Mouse (Mus musculus) yolk sac, embryonic 10.5 days (tissue): Measurements from ENCODE around the gene Pik3r5.
A peak's percentile ranks its signal among the peaks of the same experiment; 100 is the strongest.

Experiments
- DNase-seq: peaks from one replicate; pipeline ENCODE4 v3.0.0-alpha.2; 2017; ENCODE audit warnings: low spot score

Pik3r5 gene

DNA sequence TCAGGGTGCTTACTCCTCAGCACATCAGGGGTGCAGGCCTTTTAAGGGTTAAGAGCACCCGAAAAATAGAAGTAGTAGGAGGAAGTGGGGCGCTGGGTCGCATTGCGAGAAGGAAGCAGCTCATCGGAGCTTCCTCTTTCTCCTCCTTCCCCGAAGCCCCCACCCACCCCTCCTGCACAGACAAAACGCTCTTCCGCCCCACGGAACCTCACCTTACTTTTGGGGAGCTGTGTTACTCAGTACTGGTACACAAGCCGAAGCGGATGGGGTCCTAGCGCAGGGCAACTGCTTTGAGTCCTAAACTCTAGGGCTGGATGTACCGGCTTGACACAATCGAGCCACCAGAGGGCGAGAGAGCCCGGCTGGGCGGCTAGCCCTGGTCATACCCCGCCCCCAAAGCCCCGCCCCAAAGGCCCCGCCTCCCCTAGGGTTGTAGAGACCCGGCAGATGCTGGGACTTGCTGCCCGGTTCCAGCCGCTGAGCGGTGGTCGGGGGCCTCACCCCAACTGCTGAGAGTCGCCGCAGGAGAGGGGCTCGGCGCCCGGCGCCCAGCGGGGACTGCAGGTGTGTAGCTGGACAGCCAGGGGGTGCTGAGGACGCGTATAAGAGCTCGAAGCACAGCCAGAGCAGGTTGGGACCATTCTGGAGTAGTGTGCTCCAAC lies at the start of gene Pik3r5:
Gene Pik3r5, plus strand, starts transcription at position 423 of the 662 bp plus-strand sequence.
- peak; percentile 76 for DNase-seq

DNA sequence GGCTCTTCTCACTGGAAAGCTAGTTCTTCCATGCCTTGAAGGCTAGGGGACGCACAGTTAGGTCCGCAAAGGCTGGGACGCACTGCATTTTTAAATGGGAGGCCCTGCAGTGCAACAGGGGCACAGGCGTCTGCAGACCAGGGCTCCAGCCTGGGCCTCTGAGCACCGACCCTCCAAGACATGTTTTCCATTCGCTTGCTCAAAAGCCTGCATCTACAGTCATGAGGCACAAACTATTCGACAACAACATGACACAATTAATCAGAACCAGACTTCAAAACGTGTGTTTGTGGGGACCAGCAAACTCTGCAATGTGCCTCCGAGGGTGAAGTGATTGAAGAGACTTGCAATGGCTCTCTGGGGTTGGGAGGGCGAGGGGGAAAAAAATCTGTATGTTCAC lies 48.4 kb upstream of the Pik3r5 start:
- DNase-seq: no peak

DNA sequence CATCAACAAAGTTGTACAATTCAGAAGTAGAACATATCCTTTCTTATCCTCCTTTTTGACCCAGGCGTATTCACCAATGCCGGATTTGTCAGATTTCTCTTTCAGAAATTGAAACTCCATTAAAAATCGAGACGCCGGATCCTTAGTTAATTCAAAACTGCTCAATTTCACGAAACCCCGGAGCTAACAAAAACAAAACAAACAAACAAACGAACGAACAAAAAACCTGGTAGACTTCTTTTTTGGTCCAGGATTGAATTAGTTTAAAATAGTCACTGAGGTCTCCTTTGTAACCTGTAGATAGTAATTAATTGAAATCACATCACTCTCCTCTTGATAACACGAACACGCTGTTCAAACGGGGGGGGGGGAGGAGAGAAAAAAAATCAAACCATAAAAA lies 47.8 kb upstream of the Pik3r5 start:
- no peak for DNase-seq

DNA sequence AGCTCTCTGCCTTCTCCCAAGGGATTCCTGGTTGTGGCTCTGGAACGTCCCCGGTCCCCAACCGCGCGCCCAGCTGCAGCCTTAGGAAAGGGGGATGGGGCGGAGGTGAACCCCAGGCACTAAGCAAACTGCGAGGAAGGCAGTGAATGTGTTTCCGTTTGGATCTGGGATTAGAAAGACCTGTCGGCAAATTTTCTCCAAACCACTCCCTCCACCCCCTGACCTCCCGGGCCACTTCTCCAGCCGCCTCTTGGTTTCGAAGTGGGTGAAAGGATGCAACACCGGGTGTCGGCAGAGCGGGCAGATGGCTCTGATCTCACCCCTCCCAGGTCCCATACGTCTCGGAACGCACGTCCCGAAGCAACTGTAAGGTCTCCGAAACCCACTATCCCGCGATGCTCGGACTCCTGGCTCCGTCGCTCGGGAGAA lies 47.3 kb upstream of the Pik3r5 start:
- peak; percentile 24 for DNase-seq

DNA sequence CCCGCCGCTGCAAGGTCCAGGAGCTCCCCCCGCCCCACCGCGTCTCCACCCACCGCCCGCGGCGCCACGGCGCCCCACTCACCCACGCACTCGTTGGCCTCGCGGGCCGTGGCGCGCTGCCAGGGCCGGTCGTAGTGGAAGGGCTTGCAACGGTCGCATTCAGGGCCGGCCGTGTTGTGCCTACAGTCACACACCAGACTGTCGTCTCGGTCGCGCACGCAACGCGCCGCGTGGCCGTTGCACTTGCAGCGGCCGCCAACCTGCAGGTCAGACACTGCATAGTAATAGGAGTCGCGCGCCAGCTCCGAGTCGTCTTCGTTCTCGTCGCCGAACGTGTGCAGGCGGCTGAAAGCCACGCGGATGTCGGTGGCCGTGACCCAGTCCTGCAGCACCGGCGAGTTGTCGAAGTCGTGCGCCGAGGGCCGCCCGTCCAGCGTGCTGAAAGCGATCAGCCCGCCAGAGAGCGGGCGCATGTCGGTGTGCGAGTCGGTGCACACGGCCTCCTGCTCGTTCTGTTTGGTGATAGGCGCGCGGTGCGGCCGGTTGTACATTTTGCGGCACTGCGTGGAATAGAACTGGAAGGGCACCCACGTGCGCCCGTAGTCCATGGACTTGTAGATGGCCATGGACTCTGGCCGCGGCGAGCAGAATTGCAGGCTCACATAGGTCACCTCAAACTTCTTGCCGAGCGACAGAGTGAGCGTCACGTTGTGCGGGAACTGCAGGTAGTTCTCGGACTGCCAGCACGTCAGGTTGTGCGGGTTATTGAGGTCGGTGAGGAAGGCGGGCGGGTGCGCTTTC lies 46.7 kb upstream of the Pik3r5 start:
- DNase-seq: peak; percentile 27

DNA sequence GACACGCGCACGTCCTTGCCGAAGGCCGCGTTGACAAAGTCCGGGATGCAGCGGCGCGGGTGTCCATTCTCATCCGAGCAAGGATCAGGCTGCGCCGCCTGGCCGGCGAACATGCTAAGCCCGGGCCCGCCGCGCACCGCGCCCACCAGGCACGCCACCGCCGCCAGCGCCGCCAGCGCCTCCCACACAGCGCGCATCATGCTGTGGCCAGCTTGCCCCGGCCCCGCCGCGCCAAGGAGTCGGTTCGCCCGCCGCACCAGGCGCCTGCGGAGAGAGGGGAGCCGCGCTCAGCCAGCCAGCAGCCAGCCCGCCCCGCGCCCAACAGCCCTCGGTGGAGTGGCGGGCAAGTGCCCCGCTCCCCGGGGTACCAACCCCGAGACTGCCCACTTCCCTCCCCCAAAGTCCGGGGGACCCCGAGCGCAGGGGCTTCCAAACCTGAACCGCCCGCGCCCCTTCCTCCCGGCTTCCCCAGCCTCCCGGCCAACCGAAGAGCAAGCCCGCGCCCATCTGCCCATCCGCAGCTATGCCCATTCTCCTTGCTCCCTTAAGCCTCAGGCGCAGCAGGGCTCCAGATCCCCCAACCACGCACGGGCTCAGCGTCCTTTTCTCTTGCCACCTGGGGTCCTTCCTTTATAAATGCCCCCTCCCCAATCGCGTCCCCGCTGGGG lies 45.9 kb upstream of the Pik3r5 start:
- peak; percentile 29 for DNase-seq

DNA sequence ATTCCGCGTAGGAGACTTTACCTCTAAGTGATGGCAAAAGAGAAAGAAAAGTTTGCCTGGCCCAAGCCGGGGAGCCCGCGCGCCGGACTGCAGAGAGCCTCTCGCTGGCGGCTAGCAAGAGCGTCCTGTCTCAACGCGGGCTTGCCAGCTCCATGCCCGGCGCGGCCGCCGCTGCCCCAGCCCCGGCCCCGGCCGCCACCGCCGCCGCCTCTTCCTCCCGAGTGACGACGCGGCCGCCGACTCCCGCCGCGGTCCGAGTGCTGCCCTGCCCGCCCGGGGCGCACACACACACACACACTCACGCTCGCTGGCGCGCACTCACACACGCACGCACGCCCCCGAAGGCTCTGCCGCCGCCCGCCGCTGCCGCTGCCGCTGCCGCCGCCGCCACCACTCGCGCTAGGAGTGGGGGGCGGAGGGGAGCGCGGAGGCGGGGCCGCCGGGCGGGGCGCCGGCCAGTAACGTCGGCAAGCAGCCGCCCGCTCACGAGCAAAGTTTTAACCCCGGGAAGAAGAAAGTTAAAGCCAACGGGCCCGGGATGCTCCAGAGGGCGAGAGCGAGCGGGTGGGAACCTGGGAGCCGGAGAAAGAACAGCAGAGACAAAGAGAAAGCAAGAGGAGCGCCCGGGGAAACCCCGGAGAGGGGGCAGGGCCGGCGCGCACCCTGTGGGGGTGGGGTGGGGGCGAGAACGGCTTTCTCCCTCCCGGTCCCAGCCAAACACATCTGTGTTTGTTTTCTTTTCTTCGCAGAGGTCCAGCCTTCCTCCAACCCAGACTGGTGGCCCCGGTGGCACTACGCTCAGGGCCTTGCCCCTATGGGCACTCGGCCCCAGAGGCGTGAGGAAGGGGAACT lies 45.1 kb upstream of the Pik3r5 start:
- DNase-seq: peak; percentile 69

DNA sequence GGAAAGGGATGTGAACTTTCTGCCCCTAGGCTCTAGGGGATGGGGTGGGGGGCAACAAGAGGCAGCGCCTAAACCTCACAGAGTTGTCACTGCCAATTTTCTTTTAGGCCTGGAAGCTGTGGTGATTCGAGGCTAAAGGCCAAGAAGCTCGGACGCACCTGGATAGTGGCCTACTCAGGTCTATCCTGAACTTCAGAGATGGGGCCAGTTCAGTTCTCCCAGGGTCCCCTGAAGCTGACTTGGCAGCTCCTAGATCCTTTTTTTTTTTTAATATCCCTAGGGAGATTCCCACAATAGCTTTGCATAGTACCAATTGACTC lies 44.5 kb upstream of the Pik3r5 start:
- no peak for DNase-seq

DNA sequence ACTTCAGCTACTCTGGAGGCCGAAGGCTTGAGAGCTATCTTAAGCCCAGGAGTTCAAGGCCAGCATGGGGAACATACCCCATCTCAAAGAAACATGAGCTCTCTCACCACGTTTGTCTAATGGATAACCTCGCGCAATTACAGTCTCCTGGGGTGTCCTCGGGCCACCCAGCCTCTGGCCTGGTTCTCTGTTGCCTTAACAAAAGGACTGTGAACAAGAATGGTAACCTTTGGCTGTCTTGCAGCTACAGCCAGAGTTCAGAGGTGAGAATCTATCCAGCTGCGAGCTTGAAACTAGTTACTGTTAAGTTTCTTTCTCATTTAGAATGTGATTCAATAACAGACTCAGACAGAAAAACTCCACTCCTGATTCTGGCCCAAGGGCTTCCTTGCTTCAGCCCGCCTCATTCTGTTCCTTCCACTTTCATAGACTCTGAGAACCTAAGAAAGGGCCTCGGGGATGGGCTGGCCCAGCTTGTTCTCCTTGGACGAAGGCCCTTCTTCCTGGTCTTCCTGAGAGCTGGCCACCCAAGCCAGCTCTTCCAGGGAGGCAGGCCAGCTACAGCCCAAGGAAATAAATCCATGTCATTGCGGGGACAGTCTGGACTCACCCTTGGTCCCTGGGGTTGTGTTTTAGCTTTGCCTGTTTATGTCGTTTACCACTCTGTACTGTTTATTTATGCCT lies 43.8 kb upstream of the Pik3r5 start:
- DNase-seq: peak; percentile 51

DNA sequence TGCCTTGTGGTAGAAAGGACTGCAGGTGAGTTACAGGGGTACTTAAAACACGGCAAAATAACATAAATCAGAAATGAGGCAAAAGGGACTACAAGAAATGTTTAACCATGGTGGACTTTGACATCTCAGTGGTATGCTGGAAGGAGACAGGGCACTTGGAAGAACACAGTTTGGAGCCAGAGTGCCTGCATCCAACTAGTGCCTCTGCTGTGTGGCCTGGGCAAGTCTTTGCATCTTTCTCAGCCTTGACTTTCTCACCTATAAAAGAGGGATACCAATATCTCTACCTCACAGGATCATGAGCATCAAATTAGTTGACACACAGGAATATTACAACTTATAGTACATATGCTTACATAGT lies 43.3 kb upstream of the Pik3r5 start:
- no peak for DNase-seq

DNA sequence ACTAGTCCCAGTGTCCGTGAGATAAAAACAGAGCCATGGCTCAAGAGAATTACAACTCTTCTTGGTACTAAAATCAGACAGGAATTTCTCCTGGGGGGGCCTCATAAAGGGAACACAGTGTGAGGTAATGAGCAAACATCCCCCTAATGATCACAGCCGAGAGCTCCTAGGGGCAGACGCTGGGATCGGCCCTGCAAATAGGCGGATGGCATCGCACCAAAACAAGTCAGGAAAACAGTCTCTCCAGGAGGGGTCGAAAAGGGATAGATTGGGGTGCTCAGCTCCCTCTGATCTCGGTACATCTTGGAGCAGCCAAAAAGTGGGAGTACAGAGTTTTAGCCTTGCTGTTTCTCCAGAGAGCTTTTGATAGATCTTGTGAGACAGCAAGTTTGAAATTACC lies 42.3 kb upstream of the Pik3r5 start:
- DNase-seq: no peak

DNA sequence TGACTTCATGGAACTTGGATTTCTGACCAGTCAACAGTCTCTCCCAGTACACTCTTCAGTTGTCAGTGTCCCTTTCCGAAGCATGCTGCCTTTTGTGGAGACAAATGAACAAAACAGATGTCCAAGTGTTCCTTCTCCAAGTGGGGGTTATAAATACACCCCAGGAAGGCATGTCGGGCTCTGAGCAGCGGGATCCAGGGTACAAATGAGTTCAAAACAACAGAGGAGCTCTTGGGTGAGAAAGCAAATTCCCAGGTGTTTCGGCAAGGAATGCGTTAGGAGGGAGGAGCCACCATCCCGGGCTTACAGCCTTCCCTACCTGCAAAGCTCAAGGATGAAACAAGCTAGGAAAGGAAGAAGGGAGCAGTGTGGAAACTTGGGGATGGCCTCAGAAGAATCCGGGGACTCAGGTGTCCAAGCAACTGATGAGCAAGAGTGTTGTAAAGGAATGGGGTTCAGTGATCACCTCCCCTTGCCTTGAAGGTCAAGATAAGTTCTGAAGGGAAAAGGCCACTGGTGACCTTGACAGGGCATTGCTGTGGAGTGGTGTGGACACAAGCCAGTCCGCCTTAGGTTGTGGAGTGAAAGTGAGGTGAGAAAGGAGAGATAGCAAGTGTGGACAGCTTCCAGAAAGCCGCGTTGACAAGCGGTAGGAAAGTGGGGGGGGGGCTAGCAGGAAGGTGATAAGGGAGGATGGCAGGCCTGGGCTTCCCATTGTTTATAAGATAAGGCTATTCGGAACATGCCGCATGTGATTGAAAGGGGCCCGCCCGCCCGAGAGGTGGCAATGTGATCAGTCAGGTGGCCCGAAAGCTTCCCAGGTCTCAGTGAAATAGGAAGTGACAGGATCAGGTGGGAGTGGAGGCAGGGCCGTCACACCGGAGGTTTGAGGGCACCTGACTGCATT lies 41.3 kb upstream of the Pik3r5 start:
- no peak for DNase-seq

DNA sequence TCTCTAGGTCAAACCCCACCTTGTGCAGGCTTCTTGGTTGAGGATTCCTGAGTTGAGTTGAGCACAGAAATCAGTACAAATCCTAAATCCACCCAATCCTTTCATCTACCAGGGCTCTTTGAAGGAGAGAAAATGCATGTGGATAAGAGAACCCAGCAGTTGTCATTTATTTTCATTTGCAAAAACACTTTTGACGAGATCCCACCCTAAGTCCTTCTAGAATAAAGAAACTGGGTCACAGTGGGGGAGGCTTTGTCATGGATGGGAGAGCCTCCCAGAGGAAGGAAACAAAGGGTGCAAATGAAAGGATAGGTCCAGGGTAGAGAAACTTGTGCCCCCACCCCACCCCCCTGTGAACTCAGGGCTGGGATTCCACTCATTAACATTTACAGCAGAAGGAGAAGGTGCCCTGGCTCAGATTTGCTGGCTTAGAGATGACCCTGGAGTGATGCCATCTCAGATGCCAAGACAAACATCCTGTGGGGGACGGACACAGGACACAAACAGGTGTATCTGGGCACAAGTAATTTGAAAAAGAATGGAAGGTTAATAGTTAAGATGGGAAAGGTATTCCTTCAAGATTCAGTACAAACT lies 37.9 kb upstream of the Pik3r5 start:
- no peak for DNase-seq

DNA sequence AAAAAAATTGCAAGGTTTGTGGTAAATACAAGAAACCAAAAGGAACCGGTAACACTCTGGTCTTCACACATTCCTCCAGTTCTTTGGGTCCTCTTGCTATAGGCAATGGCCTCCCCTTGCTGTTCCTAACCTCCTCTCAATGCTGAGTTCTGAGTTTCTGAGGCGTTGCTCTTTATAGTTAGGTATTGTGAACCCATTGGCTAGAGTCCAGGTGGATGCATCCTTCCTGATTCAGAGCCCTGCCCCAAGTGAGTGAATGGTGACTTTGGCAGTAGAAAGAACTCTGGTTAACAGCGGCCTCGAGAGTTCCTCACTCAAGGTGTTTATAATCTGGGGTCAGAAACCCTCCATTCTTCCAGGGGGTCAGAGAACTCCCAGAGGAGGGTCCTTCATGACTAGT lies 37.2 kb upstream of the Pik3r5 start:
- no peak for DNase-seq

DNA sequence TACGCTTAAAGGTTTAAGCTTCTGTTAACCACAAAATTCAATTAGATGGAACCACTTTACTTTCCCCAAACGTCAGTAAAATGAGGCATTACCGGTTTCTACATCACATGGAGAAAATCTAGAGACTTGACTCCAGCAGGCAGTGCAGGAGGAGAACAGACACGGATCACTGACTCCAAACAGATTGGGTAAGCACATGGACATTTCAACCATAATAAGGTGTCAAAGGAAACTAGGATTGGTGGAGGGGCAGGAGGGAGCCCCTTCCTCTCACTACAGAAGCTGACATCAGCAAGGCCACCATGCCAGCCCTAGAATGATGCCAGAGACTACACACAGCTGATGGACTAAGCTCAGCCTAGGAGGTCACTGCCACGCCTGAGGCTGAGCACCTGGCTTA lies 36.4 kb upstream of the Pik3r5 start:
- no peak for DNase-seq

DNA sequence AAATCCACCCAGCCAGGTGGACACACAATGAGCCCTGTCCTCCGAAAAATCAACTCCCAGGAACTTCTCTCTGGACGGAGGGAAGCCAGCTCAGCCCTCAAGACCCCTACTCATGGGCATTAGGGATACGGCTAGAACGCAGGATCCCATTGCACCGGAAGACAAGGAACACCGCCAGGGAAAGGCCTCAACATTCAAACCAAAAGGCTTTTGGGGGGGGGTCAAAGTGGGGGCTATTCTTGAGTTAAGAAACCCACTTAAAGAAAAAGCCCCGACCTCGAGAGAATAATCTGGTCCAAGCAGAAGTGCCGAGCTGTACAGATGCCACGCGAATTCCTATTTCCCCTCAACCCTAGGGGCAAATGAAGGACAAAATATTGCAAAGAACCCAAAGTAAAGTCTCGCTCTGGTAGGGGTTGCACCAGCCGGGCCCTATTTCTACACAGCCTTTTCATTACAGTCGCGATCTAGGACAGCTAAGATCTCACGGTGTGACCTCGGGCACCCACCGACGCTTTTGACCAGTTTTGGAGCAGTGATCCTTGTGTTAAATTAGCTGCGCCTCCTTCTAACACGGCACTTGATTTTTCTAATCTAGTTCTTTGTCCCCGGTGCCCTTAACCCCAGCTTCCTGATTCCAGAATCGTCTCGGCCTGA lies 32.9 kb upstream of the Pik3r5 start:
- DNase-seq: no peak

DNA sequence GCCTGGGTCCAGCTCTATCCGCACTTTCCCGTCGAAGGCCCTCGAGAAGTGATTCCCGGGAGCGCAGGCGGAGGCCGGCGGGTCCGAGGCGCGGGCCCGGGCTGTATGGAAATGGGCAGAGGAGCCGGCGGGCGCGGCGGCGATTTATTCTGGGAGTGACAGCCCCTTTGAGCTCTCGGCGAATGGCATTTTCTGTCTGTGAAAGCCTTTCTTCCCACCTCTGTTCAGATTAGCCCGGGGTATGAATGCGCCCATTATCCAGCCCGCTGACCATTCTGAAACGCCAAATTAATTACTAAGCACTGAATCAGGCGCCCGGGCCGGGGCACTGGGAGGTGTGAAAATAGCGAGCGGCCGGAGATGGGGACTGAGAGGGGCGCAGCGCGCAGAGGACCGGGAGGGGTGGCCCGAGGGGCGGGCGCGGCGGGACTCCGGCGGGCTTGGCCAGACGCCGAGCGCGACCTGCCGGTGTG lies 32.3 kb upstream of the Pik3r5 start:
- DNase-seq: peak; percentile 38

DNA sequence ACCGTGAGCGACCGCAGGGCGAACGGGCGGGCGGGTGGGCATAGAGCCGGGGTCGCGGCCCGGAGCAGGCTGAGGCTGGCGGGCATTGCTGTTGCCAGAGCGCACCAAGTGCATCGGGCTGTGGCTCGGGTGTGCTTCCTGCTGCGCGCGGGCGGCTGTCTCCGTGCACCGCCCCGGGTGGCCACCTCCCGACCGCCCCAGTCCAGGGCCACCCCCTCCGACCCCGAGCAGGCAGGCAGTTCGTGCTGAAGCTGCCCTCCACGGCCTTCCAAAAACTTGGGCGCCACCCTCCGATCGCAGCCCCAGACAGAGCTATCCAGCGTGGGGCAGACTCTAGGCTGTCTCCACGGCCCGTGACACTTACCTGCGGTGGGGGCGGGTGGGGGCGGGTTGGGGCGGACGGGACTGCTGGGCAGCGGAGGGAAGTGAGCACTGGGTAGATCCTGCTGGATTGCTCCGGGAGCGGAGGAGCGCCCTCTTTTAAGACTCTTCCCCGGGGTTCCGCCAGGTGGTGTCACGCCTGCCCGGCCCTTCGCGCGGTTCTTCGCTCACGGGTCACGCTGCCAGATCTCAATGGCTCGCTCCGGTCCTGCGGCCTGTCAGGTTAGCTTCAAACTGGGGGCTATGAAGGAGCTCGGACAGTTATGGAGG lies 31.8 kb upstream of the Pik3r5 start:
- peak; percentile 44 for DNase-seq

DNA sequence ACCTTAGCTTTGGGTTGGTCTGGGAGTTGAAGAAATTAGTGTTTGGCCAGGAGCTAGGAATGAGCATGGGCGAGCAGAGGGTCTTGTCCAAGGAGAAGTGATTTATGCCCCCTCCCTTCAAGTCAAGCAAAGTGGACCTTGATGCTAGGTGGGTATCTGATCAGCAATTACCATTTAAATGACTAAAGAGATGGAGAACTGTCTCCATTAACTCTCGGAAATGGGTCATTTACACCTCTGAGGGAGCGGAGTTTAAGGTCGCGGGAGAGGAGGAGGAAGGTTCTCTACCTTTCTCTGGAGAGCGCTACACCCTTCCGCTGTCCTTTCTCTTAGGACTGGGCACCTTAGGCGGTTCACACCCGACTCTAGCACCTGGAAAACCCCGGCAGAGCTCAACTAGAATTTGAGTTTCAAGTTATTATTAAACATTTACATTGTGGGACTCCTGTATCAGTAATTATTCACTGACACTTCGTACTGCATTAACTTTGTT lies 31.1 kb upstream of the Pik3r5 start, which contains the start of gene Ntn1:
Gene Ntn1, minus strand, starts transcription at position 97 of the 493 bp plus-strand sequence.
- DNase-seq: no peak
